Mouse (Mus musculus): Measurements from ENCODE around the gene E4f1. TPM values are rescaled to one million over a fixed set of nuclear protein-coding genes. Genes with fewer than 3 reads are reported as not detected.

E4f1 gene
- polyA plus RNA-seq, 1 experiment from 2014 or later: 23.9 TPM

DNA sequence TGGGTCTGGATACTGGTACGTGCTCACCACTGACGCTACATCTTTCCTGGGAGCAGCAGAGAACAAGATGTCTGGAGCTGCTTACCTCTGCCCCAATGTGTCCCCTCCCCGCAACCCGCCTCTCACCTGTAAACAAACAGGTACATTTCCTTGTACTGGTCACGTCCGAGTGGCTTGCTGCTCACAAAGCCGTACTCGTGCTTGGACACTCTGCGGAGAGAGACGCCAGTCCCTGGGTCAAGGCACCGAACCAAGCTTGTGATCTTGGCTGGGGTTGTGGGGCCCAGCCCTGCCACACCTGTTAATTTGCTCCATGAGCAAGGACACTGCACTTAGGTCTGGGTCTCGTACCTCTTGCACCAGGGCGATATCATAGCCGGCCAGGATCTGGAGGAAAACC is 28.0 kb downstream of the E4f1 start:
- WGBS: 90% methylated on average over 14 of the region's 14 CpGs

DNA sequence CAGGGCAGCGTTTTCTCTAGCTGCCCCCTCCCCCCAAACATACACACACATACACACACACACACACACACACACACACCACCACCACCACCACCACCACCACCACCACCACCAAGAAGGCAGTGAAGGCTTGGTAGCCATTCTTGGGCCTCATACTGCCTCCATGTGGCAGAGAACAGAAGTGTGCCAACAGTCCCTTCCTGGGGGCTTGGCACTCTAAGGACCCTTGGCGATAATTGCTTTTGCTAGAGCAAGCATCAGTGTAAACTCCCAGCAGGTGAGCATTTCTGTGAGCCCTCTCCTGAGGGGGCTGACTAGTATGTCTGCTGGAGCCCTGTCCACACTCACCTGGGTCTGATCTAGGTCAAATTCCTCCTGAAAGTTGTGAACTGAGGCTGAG is 29.0 kb downstream of the E4f1 start:
- ATAC-seq (ENCODE audit: insufficient number of reproducible peaks, low FRiP score, low TSS enrichment, low read depth): no peak
- no peak for DNase-seq (ENCODE audit: low spot score)
- 61% methylated on average over 2 of the region's 2 CpGs for WGBS
- Histone ChIP-seq H3K4me3 (ENCODE audit: low read depth, low read length) (no peak overlapping the region), H3K27me3 (ENCODE audit: control insufficient read depth, insufficient read depth, low read length) (no peaks in the 10 kb centered on the region), H3K9ac (ENCODE audit: low read length) (no peak overlapping the region), H3K36me3 (ENCODE audit: control insufficient read depth, insufficient read depth, low read length) (peaks cover 25% of the 10 kb centered on the region), H3K9me3 (ENCODE audit: control insufficient read depth, low read length) (no peaks in the 10 kb centered on the region), H3K4me2 (ENCODE audit: low read depth, severe bottlenecking) (no peak overlapping the region), H3K27ac (replicated peaks; ENCODE audit: low read depth, low read length) (no peak overlapping the region), H3K4me1 (ENCODE audit: control insufficient read depth, insufficient read depth, low read length) (no peaks in the 10 kb centered on the region)

More for the DNA sequence above, 28.0 kb downstream of the E4f1 start:
- Histone ChIP-seq H3K9ac (ENCODE audit: low read length) (no peak overlapping the region), H3K4me3 (ENCODE audit: low read depth, low read length) (no peak overlapping the region), H3K27me3 (ENCODE audit: control insufficient read depth, insufficient read depth, low read length) (no peaks in the 10 kb centered on the region), H3K9me3 (ENCODE audit: control insufficient read depth, low read length) (no peaks in the 10 kb centered on the region), H3K4me1 (ENCODE audit: control insufficient read depth, insufficient read depth, low read length) (no peaks in the 10 kb centered on the region), H3K4me2 (ENCODE audit: low read depth, severe bottlenecking) (no peak overlapping the region), H3K36me3 (ENCODE audit: control insufficient read depth, insufficient read depth, low read length) (peaks cover 33% of the 10 kb centered on the region), H3K27ac (replicated peaks; ENCODE audit: low read depth, low read length) (no peak overlapping the region)
- no peak for ATAC-seq (ENCODE audit: insufficient number of reproducible peaks, low FRiP score, low TSS enrichment, low read depth)
- DNase-seq (ENCODE audit: low spot score): no peak

DNA sequence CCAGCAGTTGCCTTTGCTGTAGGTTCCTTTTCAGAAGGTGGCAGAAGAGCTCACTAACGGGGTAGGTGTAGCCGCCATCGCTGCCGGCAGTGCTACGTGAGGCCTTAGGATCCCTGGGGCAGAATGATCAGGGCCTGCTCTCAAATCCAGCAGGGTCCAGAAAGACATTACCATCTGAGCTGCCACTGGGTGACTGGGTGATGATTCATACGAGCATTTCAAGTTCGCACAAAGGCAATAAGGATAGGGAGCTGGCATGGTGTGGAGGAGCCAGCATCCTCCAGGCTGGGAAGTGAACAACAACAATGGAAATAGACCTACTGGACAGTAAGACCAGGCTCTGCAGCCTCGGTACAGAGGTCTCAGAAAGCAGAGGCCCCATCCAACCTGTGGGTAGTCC is 29.7 kb downstream of the E4f1 start:
- Histone ChIP-seq H3K9me3 (ENCODE audit: control insufficient read depth, low read length) (no peaks in the 10 kb centered on the region), H3K27ac (replicated peaks; ENCODE audit: low read depth, low read length) (no peak overlapping the region), H3K36me3 (ENCODE audit: control insufficient read depth, insufficient read depth, low read length) (peaks cover 20% of the 10 kb centered on the region), H3K4me1 (ENCODE audit: control insufficient read depth, insufficient read depth, low read length) (no peaks in the 10 kb centered on the region), H3K27me3 (ENCODE audit: control insufficient read depth, insufficient read depth, low read length) (no peaks in the 10 kb centered on the region), H3K4me2 (ENCODE audit: low read depth, severe bottlenecking) (no peak overlapping the region), H3K4me3 (ENCODE audit: low read depth, low read length) (no peak overlapping the region), H3K9ac (ENCODE audit: low read length) (no peak overlapping the region)
- 94% methylated on average over 8 of the region's 8 CpGs for WGBS
- ATAC-seq (ENCODE audit: insufficient number of reproducible peaks, low FRiP score, low TSS enrichment, low read depth): no peak
- no peak for DNase-seq (ENCODE audit: low spot score)

DNA sequence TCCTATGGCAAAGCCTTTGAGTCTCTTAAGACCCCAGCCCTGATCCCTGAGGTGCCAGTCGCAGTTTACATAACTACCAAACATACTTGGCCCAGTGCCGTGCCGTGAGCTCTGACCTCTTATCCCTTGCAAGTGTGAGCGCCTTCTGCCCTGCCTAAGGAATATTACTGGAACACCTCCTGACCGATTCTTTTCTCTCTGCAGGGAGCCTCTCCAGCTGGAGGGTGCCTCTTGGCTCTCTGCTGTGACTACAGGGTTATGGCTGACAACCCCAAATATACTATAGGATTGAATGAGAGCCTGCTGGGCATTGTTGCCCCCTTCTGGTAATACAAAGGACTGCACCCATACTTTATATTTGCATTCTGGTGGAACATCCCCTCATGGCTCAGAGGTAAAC is 33.1 kb downstream of the E4f1 start:
- peaks cover 8% of the 10 kb centered on the region for H3K36me3 ChIP-seq (ENCODE audit: control insufficient read depth, insufficient read depth, low read length)
- no peak overlapping the region for H3K4me2 ChIP-seq (ENCODE audit: low read depth, severe bottlenecking)
- ATAC-seq (ENCODE audit: insufficient number of reproducible peaks, low FRiP score, low TSS enrichment, low read depth) (no peak), DNase-seq (ENCODE audit: low spot score) (peak; percentile 48)
- 77% methylated on average over 5 of the region's 5 CpGs for WGBS
- H3K4me1 ChIP-seq (ENCODE audit: control insufficient read depth, insufficient read depth, low read length): no peaks in the 10 kb centered on the region
- H3K9ac ChIP-seq (ENCODE audit: low read length): no peak overlapping the region
- H3K27ac ChIP-seq (replicated peaks; ENCODE audit: low read depth, low read length): no peak overlapping the region
- no peaks in the 10 kb centered on the region for H3K27me3 ChIP-seq (ENCODE audit: control insufficient read depth, insufficient read depth, low read length)
- no peaks in the 10 kb centered on the region for H3K9me3 ChIP-seq (ENCODE audit: control insufficient read depth, low read length)
- no peak overlapping the region for H3K4me3 ChIP-seq (ENCODE audit: low read depth, low read length)

DNA sequence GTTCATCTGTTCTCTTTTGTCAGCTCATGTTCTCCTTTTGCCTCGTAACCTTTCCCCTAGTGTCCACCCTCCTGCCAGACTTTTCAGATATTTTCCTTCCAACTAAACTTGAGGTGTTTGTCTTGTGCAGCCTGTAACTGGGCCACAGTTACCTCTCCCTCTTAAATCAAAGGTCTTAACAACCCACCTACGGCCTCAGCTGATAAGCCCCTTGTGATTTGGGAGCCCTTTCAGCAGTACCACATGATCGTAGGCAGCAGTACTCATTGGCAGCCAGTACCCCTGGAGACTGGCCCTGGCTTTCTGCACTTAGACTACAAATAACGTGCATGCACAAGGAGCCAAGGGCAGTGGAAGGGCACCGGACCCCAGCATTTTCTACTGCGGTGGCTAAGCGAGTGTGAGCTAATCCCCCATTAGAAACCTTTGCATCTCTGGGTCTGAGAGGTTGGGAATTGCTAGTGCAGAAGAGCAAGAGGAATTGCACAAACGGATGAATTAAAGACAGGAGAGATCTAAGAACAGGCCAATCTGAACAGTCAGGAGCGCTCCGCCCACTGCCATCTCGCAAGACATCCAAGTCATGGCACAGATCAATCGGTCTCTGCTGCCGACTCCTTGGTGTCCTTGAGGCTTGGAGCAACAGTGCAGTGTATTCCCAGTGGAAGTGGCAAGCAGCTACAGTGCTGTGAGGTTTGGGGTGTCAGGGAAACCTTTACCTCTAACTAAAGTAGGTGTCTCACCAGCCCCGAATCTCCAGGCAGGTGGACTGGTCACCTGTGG is 40.7 kb downstream of the E4f1 start:
- H3K36me3 ChIP-seq (ENCODE audit: control insufficient read depth, insufficient read depth, low read length): peaks cover 9% of the 10 kb centered on the region; the same call in 1 of the 2 replicates
- H3K9me3 ChIP-seq (ENCODE audit: control insufficient read depth, low read length): no peaks in the 10 kb centered on the region
- no peak for ATAC-seq (ENCODE audit: insufficient number of reproducible peaks, low FRiP score, low TSS enrichment, low read depth)

DNA sequence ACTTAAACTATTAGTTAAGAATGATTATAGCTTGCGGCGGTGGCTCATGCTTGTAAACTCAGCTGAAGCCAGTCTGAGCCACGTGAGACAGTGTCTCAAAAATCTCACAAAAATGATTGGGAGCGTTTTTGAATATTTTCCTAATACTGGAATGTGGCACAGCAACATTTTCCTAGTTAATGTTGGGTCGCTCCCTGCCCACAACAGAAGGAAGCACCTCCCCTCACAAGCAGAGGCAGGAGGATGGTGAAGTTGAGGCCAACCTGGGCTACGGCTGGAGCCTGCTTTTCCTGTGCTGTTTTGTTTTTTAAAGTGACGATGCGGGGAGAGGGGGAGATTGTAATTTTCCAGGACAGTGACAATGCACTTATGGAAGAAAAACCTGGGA is 42.9 kb downstream of the E4f1 start:
- peak overlapping the region; percentile 54 for H3K4me2 ChIP-seq (ENCODE audit: low read depth, severe bottlenecking)
- peak overlapping the region; percentile 85 for H3K9ac ChIP-seq (ENCODE audit: low read length)
- H3K9me3 ChIP-seq (ENCODE audit: control insufficient read depth, low read length): no peaks in the 10 kb centered on the region
- H3K4me1 ChIP-seq (ENCODE audit: control insufficient read depth, insufficient read depth, low read length): peaks cover 4% of the 10 kb centered on the region; the same call in 1 of the 2 replicates
- DNase-seq (ENCODE audit: low spot score) (peak; percentile 39), ATAC-seq (ENCODE audit: insufficient number of reproducible peaks, low FRiP score, low TSS enrichment, low read depth) (no peak)
- WGBS: 6% methylated on average over 8 of the region's 8 CpGs
- peak overlapping the region; percentile 63 for H3K4me3 ChIP-seq (ENCODE audit: low read depth, low read length)
- no peaks in the 10 kb centered on the region for H3K27me3 ChIP-seq (ENCODE audit: control insufficient read depth, insufficient read depth, low read length)
- 0 out of 2 replicates have a peak overlapping the region, but pooled peaks have one; percentile 83 for H3K27ac ChIP-seq (replicated peaks; ENCODE audit: low read depth, low read length)
- peaks cover 21% of the 10 kb centered on the region for H3K36me3 ChIP-seq (ENCODE audit: control insufficient read depth, insufficient read depth, low read length)

More for the DNA sequence above, 40.7 kb downstream of the E4f1 start:
- H3K4me3 ChIP-seq (ENCODE audit: low read depth, low read length): no peak overlapping the region
- H3K27me3 ChIP-seq (ENCODE audit: control insufficient read depth, insufficient read depth, low read length): no peaks in the 10 kb centered on the region
- H3K27ac ChIP-seq (replicated peaks; ENCODE audit: low read depth, low read length): no peak overlapping the region
- H3K4me2 ChIP-seq (ENCODE audit: low read depth, severe bottlenecking): no peak overlapping the region
- no peak overlapping the region for H3K9ac ChIP-seq (ENCODE audit: low read length)
- 85% methylated on average over 14 of the region's 14 CpGs for WGBS
- peaks cover 4% of the 10 kb centered on the region; the same call in 1 of the 2 replicates for H3K4me1 ChIP-seq (ENCODE audit: control insufficient read depth, insufficient read depth, low read length)
- no peak for DNase-seq (ENCODE audit: low spot score)

DNA sequence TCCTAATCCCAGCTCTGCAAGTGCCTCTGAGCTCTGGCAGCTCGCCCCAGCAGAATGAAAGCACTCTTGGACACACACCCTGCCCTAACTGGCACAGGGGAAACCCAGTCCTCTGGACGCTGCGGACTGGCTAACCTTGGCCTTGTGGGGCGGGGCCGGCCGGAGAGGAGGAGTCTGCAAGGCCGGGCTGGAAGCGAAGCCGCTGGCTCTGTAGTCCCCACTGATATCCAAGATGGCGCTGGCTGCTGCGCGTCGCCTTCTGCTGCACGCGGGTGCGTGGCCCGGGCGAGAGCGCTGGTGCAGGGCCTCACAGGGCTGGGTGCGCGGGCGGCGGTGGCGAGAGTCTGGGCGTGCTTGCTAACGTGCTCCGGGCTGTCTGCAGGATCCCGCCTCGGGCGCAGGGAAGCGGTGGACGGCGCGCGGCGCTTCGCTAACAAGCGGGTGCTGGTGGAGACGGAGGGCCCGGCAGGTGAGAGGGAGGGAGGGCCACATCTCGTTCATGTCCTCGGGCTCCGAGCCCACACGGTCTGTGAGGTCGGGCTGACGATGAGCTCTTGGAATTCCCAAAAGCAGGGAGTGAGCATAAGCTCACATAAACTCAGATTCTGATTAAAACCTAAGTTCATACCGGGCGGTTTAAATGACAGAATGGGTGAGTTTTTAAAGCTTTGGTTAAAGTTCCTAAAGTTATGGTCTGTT is 43.5 kb downstream of the E4f1 start, which contains the start of gene Eci1:
Gene Eci1, plus strand, starts transcription at position 171 of the 699 bp plus-strand sequence.
- Histone ChIP-seq H3K4me2 (ENCODE audit: low read depth, severe bottlenecking) (peak within 1 kb of the TSS; percentile 54), H3K27ac (replicated peaks; ENCODE audit: low read depth, low read length) (peak within 1 kb of the TSS; percentile 83), H3K27me3 (ENCODE audit: control insufficient read depth, insufficient read depth, low read length) (no peaks in the 10 kb centered on the region), H3K9me3 (ENCODE audit: control insufficient read depth, low read length) (no peaks in the 10 kb centered on the region), H3K4me1 (ENCODE audit: control insufficient read depth, insufficient read depth, low read length) (peaks cover 4% of the 10 kb centered on the region; the same call in 1 of the 2 replicates), H3K9ac (ENCODE audit: low read length) (peak within 1 kb of the TSS; percentile 85), H3K36me3 (ENCODE audit: control insufficient read depth, insufficient read depth, low read length) (peaks cover 25% of the 10 kb centered on the region), H3K4me3 (ENCODE audit: low read depth, low read length) (peak within 1 kb of the TSS; percentile 63)
- WGBS: under 1% methylated on average over 48 of the region's 48 CpGs
- peak; percentile 98 for ATAC-seq (ENCODE audit: insufficient number of reproducible peaks, low FRiP score, low TSS enrichment, low read depth)
- DNase-seq (ENCODE audit: low spot score): peak; percentile 94

DNA sequence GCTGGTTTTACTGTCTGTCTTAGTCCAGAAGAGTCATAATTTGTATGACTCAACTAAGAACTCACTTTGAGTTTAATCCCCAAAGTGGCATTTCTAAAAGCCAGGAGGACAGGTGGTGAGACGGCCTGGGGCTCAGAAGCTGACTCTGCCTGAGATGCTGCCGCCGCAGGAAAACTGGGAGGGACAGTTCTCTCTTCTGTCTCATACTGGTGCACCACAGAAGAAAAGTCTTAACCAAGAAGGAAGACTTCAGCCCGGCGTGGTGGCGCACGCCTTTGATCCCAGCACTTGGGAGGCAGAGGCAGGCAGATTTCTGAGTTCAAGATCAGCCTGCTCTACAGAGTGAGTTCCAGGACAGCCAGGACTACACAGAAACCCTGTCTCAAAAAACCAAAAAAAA is 44.2 kb downstream of the E4f1 start:
- Histone ChIP-seq H3K9me3 (ENCODE audit: control insufficient read depth, low read length) (no peaks in the 10 kb centered on the region), H3K27me3 (ENCODE audit: control insufficient read depth, insufficient read depth, low read length) (no peaks in the 10 kb centered on the region), H3K36me3 (ENCODE audit: control insufficient read depth, insufficient read depth, low read length) (peaks cover 30% of the 10 kb centered on the region), H3K4me2 (ENCODE audit: low read depth, severe bottlenecking) (no peak overlapping the region), H3K4me1 (ENCODE audit: control insufficient read depth, insufficient read depth, low read length) (peaks cover 4% of the 10 kb centered on the region; the same call in 1 of the 2 replicates), H3K27ac (replicated peaks; ENCODE audit: low read depth, low read length) (no peak overlapping the region), H3K9ac (ENCODE audit: low read length) (no peak overlapping the region), H3K4me3 (ENCODE audit: low read depth, low read length) (no peak overlapping the region)
- WGBS: 92% methylated on average over 7 of the region's 7 CpGs
- no peak for DNase-seq (ENCODE audit: low spot score)
- ATAC-seq (ENCODE audit: insufficient number of reproducible peaks, low FRiP score, low TSS enrichment, low read depth): no peak; the same call in 1 of the 2 replicates

Data from limb, embryonic 11.5 days (tissue).